Mouse (Mus musculus): ENCODE results near the gene Dnm2. TPM values are rescaled to one million over a fixed set of nuclear protein-coding genes. Genes with fewer than 3 reads are reported as not detected.
A peak's percentile ranks its signal among the peaks of the same experiment; 100 is the strongest.
"Not testable (repeated sequence)": the region's sequence is repeated elsewhere in the genome, so short reads cannot be mapped to it uniquely, and the experiment has no call there.

Gene Dnm2
- total RNA-seq, 2 experiments from 2014 or later = 63.4 to 89.9 TPM

- ATAC-seq (replicated peaks; ENCODE audit: poor library complexity) = no peak
These were observed 30.5 kb downstream of the Dnm2 start for GRCm38 (mm10) chr9:21455103-21455770.

- no peak for ATAC-seq (replicated peaks; ENCODE audit: poor library complexity)
These were observed 31.7 kb downstream of the Dnm2 start for GRCm38 (mm10) chr9:21456246-21456929.

- peak; percentile 47 for ATAC-seq (replicated peaks; ENCODE audit: poor library complexity)
These were observed 32.4 kb downstream of the Dnm2 start for GRCm38 (mm10) chr9:21456930-21457634.

- no peak for ATAC-seq (replicated peaks; ENCODE audit: poor library complexity)
These were observed 34.1 kb downstream of the Dnm2 start for GRCm38 (mm10) chr9:21458821-21459220.

GRCm38 (mm10) chr9:21460400-21460940, 35.8 kb downstream of the Dnm2 start:
- no peak for ATAC-seq (replicated peaks; ENCODE audit: poor library complexity)

GRCm38 (mm10) chr9:21463138-21463590, 38.5 kb downstream of the Dnm2 start:
- peak; percentile 72 for ATAC-seq (replicated peaks; ENCODE audit: poor library complexity)

GRCm38 (mm10) chr9:21463766-21464564, 39.3 kb downstream of the Dnm2 start:
- ATAC-seq (replicated peaks; ENCODE audit: poor library complexity) = peak; percentile 51

GRCm38 (mm10) chr9:21464565-21464928, 39.8 kb downstream of the Dnm2 start:
- not testable (repeated sequence) for ATAC-seq (replicated peaks; ENCODE audit: poor library complexity)

- ATAC-seq (replicated peaks; ENCODE audit: poor library complexity) = peak; percentile 86
These were observed 44.6 kb downstream of the Dnm2 start for GRCm38 (mm10) chr9:21469032-21470024.

GRCm38 (mm10) chr9:21472913-21473312, 48.2 kb downstream of the Dnm2 start:
- no peak for ATAC-seq (replicated peaks; ENCODE audit: poor library complexity)

- no peak for ATAC-seq (replicated peaks; ENCODE audit: poor library complexity)
These were observed 53.0 kb downstream of the Dnm2 start for GRCm38 (mm10) chr9:21477707-21478106.

- ATAC-seq (replicated peaks; ENCODE audit: poor library complexity) = no peak
These were observed 59.4 kb downstream of the Dnm2 start for GRCm38 (mm10) chr9:21484065-21484464.

GRCm38 (mm10) chr9:21488246-21488645, 63.5 kb downstream of the Dnm2 start:
- not testable (repeated sequence) for ATAC-seq (replicated peaks; ENCODE audit: poor library complexity)

GRCm38 (mm10) chr9:21490696-21491095, 66.0 kb downstream of the Dnm2 start:
- ATAC-seq (replicated peaks; ENCODE audit: poor library complexity) = no peak

GRCm38 (mm10) chr9:21493907-21494306, 69.2 kb downstream of the Dnm2 start:
- no peak for ATAC-seq (replicated peaks; ENCODE audit: poor library complexity)

GRCm38 (mm10) chr9:21494726-21495125, 70.0 kb downstream of the Dnm2 start:
- ATAC-seq (replicated peaks; ENCODE audit: poor library complexity) = no peak

GRCm38 (mm10) chr9:21496308-21497049, 71.8 kb downstream of the Dnm2 start:
- no peak for ATAC-seq (replicated peaks; ENCODE audit: poor library complexity)

GRCm38 (mm10) chr9:21497050-21497542, 72.4 kb downstream of the Dnm2 start:
- ATAC-seq (replicated peaks; ENCODE audit: poor library complexity) = no peak

GRCm38 (mm10) chr9:21497664-21498063, 73.0 kb downstream of the Dnm2 start:
- ATAC-seq (replicated peaks; ENCODE audit: poor library complexity) = no peak

All from megakaryocyte progenitor cell, adult 5-6 weeks (primary cell).